Mouse (Mus musculus) CH12.LX (cell line): ENCODE measurements at regions not wholly inside any gene's neighbourhood (a gene's known extent, or its start where the extent isn't known, plus 50 kb on each side); places are given as distances from the start of the nearest gene placed in this dataset.

Experiments used
- DNase-seq: peaks from one replicate; pipeline ENCODE4 v3.0.0-alpha.2; 2013; ENCODE audit errors: extremely low read depth
- H3K27ac ChIP-seq: 2 replicates; pipeline ENCODE4 v1.5.1; 2012; ENCODE audit warnings: low read depth, mild to moderate bottlenecking, control low read depth, moderate library complexity; ENCODE audit not compliant: insufficient read depth
- H3K27me3 ChIP-seq: replicated peaks from 2 replicates; pipeline ENCODE3; 2012; ENCODE audit warnings: inconsistent platforms
- H3K36me3 ChIP-seq, 2 experiments: replicated peaks in 1 of 2; 2 replicates each; pipeline versions ENCODE3 to v1.6.1; 2012; ENCODE audit warnings: inconsistent platforms in 1 of 2, low read length in 1 of 2, mild to moderate bottlenecking in 1 of 2, mixed read lengths in 1 of 2, moderate library complexity in 1 of 2; ENCODE audit not compliant: control insufficient read depth in 1 of 2, insufficient read depth in 1 of 2
- H3K4me1 ChIP-seq, 2 experiments: 2 replicates each; pipeline ENCODE4 v1.6.1; 2012; ENCODE audit warnings: inconsistent platforms in 1 of 2, moderate library complexity in 1 of 2; ENCODE audit not compliant: insufficient read depth in 2 of 2, control insufficient read depth in 1 of 2
- H3K4me2 ChIP-seq: 2 replicates; pipeline ENCODE4 v1.6.1; 2012; ENCODE audit warnings: low read depth, mild to moderate bottlenecking, control low read depth; ENCODE audit not compliant: poor library complexity, insufficient read depth, severe bottlenecking
- H3K4me3 ChIP-seq, 3 experiments: fragments of 150-350 bp in 1 of 3; sonication (generic) in 1 of 3; replicated peaks in 1 of 3; 2 replicates each; pipeline versions ENCODE3 to v1.5.1; 2011 to 2012; ENCODE audit warnings: low read depth in 2 of 3, low read length in 2 of 3, mild to moderate bottlenecking in 2 of 3, moderate library complexity in 2 of 3, control low read depth in 1 of 3, improper control_type of control experiment in 1 of 3, inconsistent platforms in 1 of 3, mixed read lengths in 1 of 3; ENCODE audit not compliant: poor library complexity in 1 of 3
- H3K79me2 ChIP-seq: replicated peaks from 2 replicates; pipeline ENCODE4 v1.6.1; 2012; ENCODE audit warnings: mild to moderate bottlenecking, moderate library complexity; ENCODE audit not compliant: control insufficient read depth, poor library complexity, insufficient read depth, severe bottlenecking; ENCODE audit errors: extremely low read depth
- H3K9ac ChIP-seq: 2 replicates; pipeline ENCODE4 v1.6.1; 2012; ENCODE audit warnings: low read depth, mild to moderate bottlenecking, control low read depth, moderate library complexity; ENCODE audit not compliant: insufficient read depth
- H3K9me3 ChIP-seq: replicated peaks from 2 replicates; pipeline ENCODE3; 2012; ENCODE audit warnings: low read length, inconsistent platforms, mixed read lengths
- CHD1 ChIP-seq: IDR thresholded peaks from 2 replicates; pipeline ENCODE4 v1.6.1; 2012; ENCODE audit warnings: low read depth, low read length, improper control_type of control experiment, inconsistent platforms
- CHD2 ChIP-seq: IDR thresholded peaks from 2 replicates; pipeline ENCODE4 v1.6.1; 2011; ENCODE audit warnings: low read length, improper control_type of control experiment
- CTCF ChIP-seq, 2 experiments: IDR thresholded peaks in 1 of 2; conservative IDR thresholded peaks in 1 of 2; 2 replicates each; pipeline ENCODE4 v1.5.1; 2011 to 2012; ENCODE audit warnings: low read depth in 2 of 2, low read length in 2 of 2, improper control_type of control experiment in 1 of 2, inconsistent platforms in 1 of 2, mild to moderate bottlenecking in 1 of 2, moderate library complexity in 1 of 2
- E2F4 ChIP-seq: IDR thresholded peaks from 2 replicates; pipeline ENCODE4 v1.6.1; 2011; ENCODE audit warnings: low read depth, low read length, improper control_type of control experiment; ENCODE audit not compliant: insufficient replicate concordance
- ELF1 ChIP-seq: IDR thresholded peaks from 2 replicates; pipeline ENCODE4 v1.6.1; 2014; ENCODE audit warnings: low read depth, mild to moderate bottlenecking, inconsistent platforms, low read length, improper control_type of control experiment
- ETS1 ChIP-seq: conservative IDR thresholded peaks from 2 replicates; pipeline ENCODE4 v1.6.1; 2012; ENCODE audit warnings: low read depth, mild to moderate bottlenecking, inconsistent platforms, low read length, improper control_type of control experiment, moderate library complexity
- GABPA ChIP-seq: IDR thresholded peaks from 2 replicates; pipeline ENCODE4 v1.6.1; 2012; ENCODE audit warnings: low read depth, low read length, improper control_type of control experiment, inconsistent platforms; ENCODE audit not compliant: insufficient replicate concordance
- JUND ChIP-seq: conservative IDR thresholded peaks from 2 replicates; pipeline ENCODE4 v1.6.1; 2011; ENCODE audit warnings: low read depth, low read length, improper control_type of control experiment
- MAFK ChIP-seq: IDR thresholded peaks from 2 replicates; pipeline ENCODE4 v1.6.1; 2011; ENCODE audit warnings: low read length, improper control_type of control experiment; ENCODE audit not compliant: insufficient replicate concordance
- MAX ChIP-seq: IDR thresholded peaks from 2 replicates; pipeline ENCODE4 v1.6.1; 2011; ENCODE audit warnings: low read length, improper control_type of control experiment
- MAZ ChIP-seq: IDR thresholded peaks from 2 replicates; pipeline ENCODE4 v1.6.1; 2012; ENCODE audit warnings: low read depth, mild to moderate bottlenecking, inconsistent platforms, low read length, improper control_type of control experiment, moderate library complexity
- MEF2A ChIP-seq: IDR thresholded peaks from 2 replicates; pipeline ENCODE4 v1.6.1; 2014; ENCODE audit warnings: low read depth, mild to moderate bottlenecking, inconsistent platforms, low read length, improper control_type of control experiment, borderline replicate concordance
- MYC ChIP-seq: IDR thresholded peaks from 2 replicates; pipeline ENCODE4 v1.6.1; 2011; ENCODE audit warnings: low read depth, mild to moderate bottlenecking, improper control_type of control experiment, low read length
- NRF1 ChIP-seq: IDR thresholded peaks from 2 replicates; pipeline ENCODE4 v1.6.1; 2014; ENCODE audit warnings: low read depth, mild to moderate bottlenecking, inconsistent platforms, low read length, improper control_type of control experiment, moderate library complexity
- POLR2A ChIP-seq: IDR thresholded peaks from 2 replicates; pipeline ENCODE4 v1.6.1; 2011; ENCODE audit warnings: low read depth, mild to moderate bottlenecking, improper control_type of control experiment, low read length
- RCOR1 ChIP-seq: conservative IDR thresholded peaks from 2 replicates; pipeline ENCODE4 v1.6.1; 2012; ENCODE audit warnings: low read depth, mild to moderate bottlenecking, inconsistent platforms, low read length, improper control_type of control experiment
- SMC3 ChIP-seq: IDR thresholded peaks from 2 replicates; pipeline ENCODE4 v1.6.1; 2011; ENCODE audit warnings: low read depth, low read length, improper control_type of control experiment
- TCF12 ChIP-seq: IDR thresholded peaks from 2 replicates; pipeline ENCODE4 v1.6.1; 2014; ENCODE audit warnings: low read depth, mild to moderate bottlenecking, inconsistent platforms, low read length, improper control_type of control experiment
- UBTF ChIP-seq: IDR thresholded peaks from 2 replicates; pipeline ENCODE4 v1.6.1; 2012; ENCODE audit warnings: low read depth, mild to moderate bottlenecking, inconsistent platforms, low read length, improper control_type of control experiment, moderate library complexity
- USF1 ChIP-seq: IDR thresholded peaks from 2 replicates; pipeline ENCODE4 v1.6.1; 2014; ENCODE audit warnings: low read depth, mild to moderate bottlenecking, inconsistent platforms, low read length, improper control_type of control experiment
- USF2 ChIP-seq: conservative IDR thresholded peaks from 2 replicates; pipeline ENCODE4 v1.6.1; 2011; ENCODE audit warnings: low read depth, low read length, improper control_type of control experiment
- ZKSCAN1 ChIP-seq: IDR thresholded peaks from 2 replicates; pipeline ENCODE4 v1.6.1; 2012; ENCODE audit warnings: low read depth, inconsistent platforms, low read length, improper control_type of control experiment, borderline replicate concordance
- ZNF384 ChIP-seq: IDR thresholded peaks from 2 replicates; pipeline ENCODE4 v1.6.1; 2012; ENCODE audit warnings: low read depth, low read length, improper control_type of control experiment, inconsistent platforms
- dilution Hi-C: fragments of 300-500 bp; cut with MboI; formaldehyde crosslinking; loops from 2 replicates; pipeline ENCODE4 v1.14.3; 2020; ENCODE audit warnings: low sequenced_read_pairs; ENCODE audit not compliant: extremely low pct_unique_long_range_greater_than_20kb, extremely low pct_ligation_motif_present
- in situ Hi-C: fragments of 300-500 bp; cut with MboI; formaldehyde crosslinking; loops from 3 replicates; pipeline ENCODE4 v1.14.3; 2019; ENCODE audit warnings: low sequenced_read_pairs, low pct_ligation_motif_present, low pct_unique_long_range_greater_than_20kb, mixed read lengths

GRCm38 (mm10) chr2:19716388-19716787, 58.8 kb downstream of the Otud1 start:
- in situ Hi-C loops: loop anchor here (25.0 kb wide), 1 partner anchor 304 kb away; no protein-coding TSS in a partner anchor
- Histone ChIP-seq H3K27me3 (no peaks in the 10 kb centered on the region), H3K4me3 (no peak overlapping the region), H3K4me2 (no peak overlapping the region), H3K9ac (no peak overlapping the region), H3K9me3 (no peaks in the 10 kb centered on the region), H3K27ac (no peak overlapping the region), H3K79me2 (no peaks in the 10 kb centered on the region), H3K4me1 (no peaks in the 10 kb centered on the region), H3K36me3 (no peaks in the 10 kb centered on the region)
- dilution Hi-C loops: no loop called here
- TF ChIP-seq MYC (no peak), USF1 (no peak), GABPA (no peak), NRF1 (no peak), SMC3 (no peak), USF2 (no peak), UBTF (no peak), JUND (no peak), TCF12 (no peak), ZNF384 (no peak), ELF1 (no peak), POLR2A (no peak), E2F4 (no peak), MEF2A (no peak), ZKSCAN1 (no peak), CHD1 (no peak), ETS1 (no peak), CHD2 (no peak)
- DNase-seq: no peak

DNA sequence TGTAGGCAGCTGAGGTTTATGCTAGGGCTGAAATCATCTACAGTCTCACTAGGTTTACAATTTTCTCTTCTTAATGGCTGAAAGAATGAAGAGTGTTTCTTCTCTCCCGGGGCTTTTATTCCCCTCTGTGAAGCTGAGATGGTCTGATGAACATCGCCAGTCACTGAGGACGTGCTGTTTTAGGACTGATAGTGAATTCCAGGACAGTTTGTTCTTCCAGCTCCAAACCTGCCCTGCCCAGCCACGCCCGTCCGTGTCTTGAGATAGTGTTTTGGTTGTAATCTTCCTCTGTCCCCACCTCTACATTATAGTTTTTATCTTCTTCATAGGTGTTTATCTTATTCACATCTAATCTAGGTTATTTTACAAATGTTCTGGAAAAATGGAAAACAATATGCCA, 68.5 kb downstream of the Otud1 start:
- Histone ChIP-seq H3K9ac (no peak overlapping the region), H3K4me3 (no peak overlapping the region), H3K27ac (no peak overlapping the region), H3K27me3 (no peaks in the 10 kb centered on the region), H3K4me2 (no peak overlapping the region), H3K4me1 (no peaks in the 10 kb centered on the region), H3K9me3 (no peaks in the 10 kb centered on the region), H3K36me3 (no peaks in the 10 kb centered on the region), H3K79me2 (no peaks in the 10 kb centered on the region)
- dilution Hi-C loops (no loop called here), in situ Hi-C loops (no loop called here)
- no peak for DNase-seq
- TF ChIP-seq RCOR1 (no peak), MAX (no peak), CTCF (conservative IDR thresholded peaks at IDR 0.05 in 1 of 2, IDR thresholded peaks at IDR 0.05 in 1 of 2; ENCODE audit: low read depth in 2 of 2, low read length in 2 of 2) (no peak), MAFK (no peak), MAZ (no peak), ELF1 (no peak), POLR2A (no peak), JUND (no peak)
